Mouse (Mus musculus) neutrophil, adult 5-6 weeks (primary cell): ENCODE measurements around the gene Trim28. TPM values are rescaled to one million over a fixed set of nuclear protein-coding genes. Genes with fewer than 3 reads are reported as not detected.

Experiments used
- ATAC-seq: fragments of 151-379, 151-347 bp; 2 replicates; pipeline ENCODE4 v1.8.0; 2017; ENCODE audit warnings: mild to moderate bottlenecking, moderate TSS enrichment; ENCODE audit not compliant: insufficient number of reproducible peaks, poor library complexity, low FRiP score, severe bottlenecking; ENCODE audit errors: extremely low read depth
- total RNA-seq: library from RNA; stranded (forward); fragments of 200-1000 nt; gene quantifications from 2 replicates; pipeline ENCODE4 v1.2.3, GENCODE M21; 2017

The Trim28 gene
- total RNA-seq, 1 experiment from 2014 or later, result 194 TPM

DNA sequence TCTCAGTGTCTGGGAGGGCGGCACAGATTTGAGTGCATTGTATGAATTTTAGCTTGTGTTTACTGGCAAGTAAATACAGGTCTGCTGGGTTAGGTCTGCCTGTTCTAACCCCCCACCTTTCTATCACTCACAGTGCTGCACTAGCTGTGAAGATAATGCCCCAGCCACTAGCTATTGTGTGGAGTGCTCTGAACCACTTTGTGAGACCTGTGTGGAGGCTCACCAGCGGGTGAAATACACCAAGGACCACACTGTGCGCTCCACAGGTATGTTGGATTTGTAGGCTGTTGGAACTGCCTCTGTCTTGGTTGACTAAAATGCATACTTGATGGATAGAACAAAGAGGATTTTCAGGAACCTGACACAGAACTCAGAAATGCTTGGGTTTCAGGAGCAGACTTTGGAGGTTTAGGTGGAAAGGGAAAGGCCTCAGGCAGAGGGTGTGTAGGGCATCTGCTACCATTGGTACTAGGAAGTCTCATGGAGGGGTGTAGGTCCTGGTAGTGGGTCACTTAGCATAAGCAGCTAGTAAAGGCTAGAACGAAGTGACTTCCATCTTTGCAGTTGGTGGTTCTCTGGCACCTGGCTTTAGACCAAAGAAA lies 26.7 kb downstream of the Trim28 start:
- ATAC-seq, result no peak

DNA sequence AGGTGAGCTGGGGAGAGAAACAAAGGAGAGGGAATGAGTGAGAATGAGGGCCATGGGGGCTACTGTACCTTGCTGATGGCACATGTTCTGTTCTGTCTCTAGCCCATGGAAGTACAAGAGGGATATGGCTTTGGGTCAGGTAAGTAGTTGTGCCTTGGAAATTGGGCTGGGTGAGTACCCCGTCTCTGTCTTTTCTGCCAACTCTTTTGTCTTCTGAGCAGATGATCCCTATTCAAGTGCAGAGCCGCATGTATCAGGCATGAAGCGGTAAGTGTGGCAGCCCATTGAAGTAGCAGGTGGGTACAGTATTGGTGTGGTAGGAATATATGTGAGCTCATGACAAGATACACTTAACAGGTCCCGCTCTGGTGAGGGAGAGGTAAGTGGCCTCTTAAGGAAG lies 30.1 kb downstream of the Trim28 start:
- ATAC-seq, result no peak

DNA sequence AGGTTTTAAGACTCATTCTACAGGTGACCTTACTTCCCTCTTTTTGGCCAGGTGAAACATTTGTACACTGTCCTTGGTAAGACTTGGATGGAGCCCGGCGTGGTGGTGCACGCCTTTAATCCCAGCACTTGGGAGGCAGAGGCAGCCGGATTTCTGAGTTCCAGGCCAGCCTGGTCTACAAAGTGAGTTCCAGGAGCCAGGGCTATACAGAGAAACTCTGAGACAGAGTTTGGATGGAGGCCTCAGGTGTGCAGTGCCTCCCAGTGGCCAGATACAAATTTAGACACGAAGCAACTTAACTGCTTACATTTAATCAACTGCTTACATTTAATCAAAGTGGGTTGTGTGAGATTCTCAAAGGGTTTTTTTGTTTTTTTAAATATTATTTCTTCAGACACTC lies 32.2 kb downstream of the Trim28 start:
- no peak for ATAC-seq

DNA sequence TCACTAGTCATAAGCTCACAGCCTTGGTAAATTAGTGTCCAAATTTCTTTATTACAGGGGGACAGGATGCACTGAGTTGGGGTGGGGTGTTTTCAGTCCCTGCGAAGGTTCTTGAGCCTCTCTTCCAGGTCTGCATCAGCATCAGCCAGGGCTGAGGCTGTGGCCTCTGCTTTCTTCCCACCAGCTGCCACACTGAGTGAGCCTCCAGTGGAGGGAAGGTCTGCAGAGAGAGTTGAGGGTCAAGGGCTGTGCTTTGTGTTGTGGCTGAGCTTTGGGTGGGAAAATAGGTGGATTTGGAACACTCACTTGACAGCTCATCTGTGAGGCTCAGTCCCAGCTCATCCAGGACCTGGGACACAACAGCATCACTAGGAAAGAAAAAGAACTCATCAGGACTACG lies 33.1 kb downstream of the Trim28 start:
- no peak for ATAC-seq

DNA sequence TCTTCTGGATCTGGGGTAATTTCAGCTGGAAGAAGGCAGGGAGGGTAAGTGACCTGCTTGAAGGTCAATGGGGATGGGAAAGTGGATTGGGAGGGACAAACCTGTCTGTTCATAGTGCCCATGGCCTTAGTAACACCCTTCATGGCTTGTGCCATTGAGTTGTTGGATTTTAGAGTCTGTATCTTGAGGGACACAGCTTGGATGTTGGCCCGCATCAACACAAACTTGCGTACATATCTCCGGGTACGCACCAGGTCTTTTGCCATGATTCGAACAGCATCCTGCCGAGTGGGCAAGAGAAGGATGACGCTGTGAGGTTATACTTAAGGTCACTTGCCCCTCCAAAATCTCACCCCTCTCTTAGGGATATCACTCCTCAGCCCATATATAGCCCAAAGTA lies 33.6 kb downstream of the Trim28 start:
- no peak for ATAC-seq

DNA sequence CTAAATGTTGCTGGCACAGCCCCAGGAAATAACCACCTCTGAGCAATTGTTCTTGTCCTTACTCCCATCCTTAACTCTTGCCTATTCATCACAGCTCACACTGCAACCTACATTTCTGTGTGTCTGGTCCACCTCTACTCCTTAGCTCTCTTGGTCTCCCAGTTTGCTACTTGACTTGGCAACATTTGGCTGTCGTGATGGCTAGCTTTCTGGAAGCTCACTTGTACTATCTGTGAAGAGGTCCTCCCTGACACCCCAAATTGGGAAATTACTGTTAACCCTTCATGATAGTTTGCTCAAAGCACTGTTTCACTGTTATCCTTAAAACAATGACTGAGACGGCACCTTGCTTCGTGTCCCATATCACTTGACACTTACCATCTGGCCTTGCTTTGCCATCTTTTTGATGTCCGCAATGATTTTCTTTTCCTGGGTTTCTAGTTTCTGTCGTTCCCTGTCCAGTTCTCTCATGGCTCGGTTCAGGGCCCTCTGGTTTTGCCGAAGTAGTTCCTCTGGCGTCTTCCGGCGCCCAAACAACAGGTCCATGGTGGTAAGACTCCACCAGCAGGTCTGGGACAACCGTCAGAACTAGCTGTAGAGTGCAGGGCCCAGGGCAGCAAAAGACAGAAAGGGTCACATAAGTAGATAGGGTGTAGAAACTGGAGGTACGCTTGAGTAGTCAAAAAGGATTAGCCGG lies 34.7 kb downstream of the Trim28 start:
- no peak for ATAC-seq

DNA sequence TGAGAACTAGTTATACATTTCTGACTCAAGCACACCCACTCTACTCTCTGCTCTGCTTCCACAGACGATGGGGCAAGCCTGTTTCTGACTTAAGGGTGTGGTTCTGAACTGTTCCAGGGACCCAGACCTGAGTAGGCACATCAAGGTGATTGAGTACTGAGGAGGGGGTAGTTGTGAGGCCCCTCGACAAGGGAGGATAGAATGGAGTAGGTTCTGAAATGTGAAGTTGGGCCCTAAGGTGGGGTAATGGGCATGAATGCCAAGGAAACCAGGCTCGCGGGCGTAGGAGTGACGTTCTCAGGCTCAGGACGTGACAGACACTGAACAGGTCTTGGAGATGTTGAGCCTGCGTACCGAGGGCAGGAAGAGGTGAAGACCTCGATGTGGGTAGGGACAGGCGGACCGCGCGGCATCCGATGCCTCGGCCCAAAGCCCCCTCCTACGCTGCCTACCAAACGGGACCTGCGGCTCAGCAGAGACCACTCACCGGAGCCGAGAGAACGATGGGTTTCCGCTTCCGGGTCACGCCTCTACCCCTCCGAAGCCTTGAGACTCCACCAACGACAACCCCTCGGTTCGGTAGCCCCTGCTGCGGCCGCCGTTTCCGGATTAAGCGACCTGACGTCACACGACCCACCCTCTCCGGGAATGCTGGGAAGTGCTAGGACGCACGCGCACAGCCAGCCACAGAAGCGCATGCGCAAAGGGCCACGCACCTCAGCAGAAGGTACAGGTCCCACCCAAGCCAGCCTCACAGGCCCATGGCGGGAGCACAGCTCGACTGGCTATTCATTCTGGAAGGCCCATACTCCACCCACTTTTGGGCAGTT lies 35.4 kb downstream of the Trim28 start, which contains the start of gene Chmp2a:
Gene Chmp2a (minus strand): TSS at position 660 of the 830 bp plus-strand sequence.
- peak; percentile 65 for ATAC-seq

DNA sequence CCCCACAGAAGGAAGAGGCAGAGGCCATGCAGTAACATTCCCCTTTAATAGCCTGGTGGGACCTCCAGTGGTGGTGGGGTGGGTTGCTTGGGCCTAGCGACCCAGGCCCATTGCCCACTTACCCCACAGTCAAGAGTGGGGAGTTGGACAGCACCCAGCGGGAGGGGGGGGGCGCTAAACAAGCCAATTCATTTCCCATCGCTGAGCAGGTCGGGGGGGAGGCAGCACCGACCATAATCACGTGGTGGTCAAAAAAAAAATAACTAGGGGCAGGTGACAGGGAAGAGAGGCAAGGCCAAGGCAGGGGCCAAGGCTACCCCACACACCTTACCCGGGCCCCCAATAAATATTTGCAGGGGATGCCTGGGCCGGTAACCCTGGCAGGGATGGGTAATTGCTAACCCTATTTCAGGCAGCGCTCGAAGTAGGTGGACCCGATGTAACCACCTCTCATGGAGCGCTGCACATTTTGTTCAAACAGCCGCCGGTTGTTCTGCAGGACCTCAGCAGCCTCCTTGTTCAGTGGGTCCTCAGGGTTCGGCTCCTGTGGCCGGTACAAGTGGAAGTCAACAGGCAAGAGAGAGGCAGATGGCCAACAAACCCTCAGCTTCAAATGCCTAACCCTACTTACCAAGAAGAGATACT lies 36.4 kb downstream of the Trim28 start:
- ATAC-seq, result no peak

DNA sequence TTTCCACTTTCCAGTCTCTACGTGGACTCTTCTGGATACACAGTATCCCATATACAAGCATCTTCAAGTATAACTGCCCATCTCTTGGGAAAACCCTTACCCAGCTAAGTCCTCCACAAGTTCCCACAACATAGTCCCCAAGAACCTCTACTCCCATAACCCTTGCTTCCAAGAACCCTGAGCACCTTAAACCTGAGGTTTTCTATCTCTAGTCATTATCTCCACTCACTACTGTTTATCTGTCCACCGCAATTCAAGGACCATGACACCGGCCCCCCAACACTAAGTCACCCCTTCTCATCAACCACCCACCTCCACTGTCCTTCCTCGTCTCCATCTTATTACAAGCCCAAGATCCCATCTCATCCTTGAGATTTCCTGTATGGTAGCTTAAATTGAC lies 37.9 kb downstream of the Trim28 start:
- no peak for ATAC-seq

DNA sequence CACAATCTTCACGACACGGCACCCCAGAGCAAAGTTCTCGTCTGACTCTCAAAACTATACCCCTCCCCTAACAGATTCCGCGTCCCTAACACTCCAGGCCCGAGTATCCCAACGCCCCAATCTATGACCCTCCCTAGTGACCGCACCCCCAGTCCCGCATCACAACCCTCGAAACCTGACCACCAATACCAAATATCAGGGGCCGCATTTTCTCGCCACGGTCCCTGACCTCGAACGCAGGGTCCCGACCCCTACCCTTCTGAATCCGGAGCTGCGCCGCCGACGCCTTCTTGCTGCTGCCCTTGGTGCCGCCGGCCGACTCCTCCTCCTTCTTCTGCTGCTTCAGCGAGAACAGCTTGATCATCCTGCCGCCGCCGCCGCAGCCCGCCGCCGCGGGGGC lies 38.5 kb downstream of the Trim28 start:
- ATAC-seq, result no peak

DNA sequence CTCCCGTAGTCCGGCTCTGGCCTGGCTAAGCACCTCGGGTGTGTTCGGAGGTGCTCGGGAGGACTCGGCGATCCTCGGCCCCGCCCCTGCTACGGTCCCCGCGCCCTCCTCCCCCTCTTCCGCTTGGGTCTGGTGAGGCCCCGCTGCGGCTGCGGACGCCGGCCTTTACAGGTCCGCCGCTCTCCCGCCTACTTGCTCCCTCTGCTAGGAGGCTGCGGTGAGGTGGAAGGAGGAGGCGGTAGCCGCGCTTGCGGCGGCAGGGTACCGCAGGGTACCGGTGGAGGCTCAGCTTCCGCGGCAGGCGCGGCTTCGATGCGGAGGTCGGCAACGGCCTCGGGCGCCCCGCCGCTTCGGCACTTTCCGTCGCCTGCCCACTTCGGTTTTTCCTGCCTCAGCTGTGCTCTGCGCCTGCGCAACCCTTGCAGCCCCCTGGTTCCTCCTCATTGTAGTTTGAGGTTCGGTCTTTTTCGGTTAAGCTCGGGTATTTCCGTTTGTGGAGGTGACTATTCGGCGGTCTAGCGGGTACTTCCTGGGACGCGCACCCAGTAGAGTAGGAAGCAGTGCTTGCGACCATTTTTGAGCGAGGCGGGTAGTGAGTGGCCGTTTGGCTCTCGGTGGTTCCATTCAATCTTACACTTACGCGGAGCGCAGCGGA lies 39.1 kb downstream of the Trim28 start, which contains the start of gene Ube2m:
Gene Ube2m (minus strand): TSS at position 375 of the 655 bp plus-strand sequence.
- ATAC-seq, result peak; percentile 66

DNA sequence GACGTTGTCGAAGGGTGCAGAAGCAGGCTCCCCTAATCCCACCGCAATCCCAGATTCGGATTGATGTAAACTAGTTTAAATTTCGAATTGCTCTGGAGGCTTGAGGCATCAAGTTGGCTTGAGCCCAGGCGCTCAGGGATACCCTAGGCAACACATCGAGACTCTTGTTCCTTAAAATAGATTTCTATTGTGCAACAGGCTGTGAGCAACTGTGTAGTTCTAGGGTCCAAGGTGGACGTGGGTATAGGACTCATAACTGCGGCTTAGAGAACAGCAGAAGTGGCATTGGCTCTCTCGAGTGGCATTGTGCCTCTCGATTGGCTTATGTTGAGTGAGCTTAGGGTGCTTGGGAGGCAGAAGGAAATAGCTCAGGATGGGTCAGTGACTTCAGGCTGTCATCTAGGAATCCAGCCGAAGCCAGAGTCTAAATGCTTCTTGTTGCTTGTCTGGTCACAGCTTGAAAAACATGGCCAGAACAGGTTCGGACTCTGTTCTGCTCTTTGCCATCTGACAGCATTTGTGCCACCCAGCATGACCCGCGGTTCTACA lies 39.8 kb downstream of the Trim28 start:
- ATAC-seq, result peak; percentile 7; the same call in 1 of the 2 replicates

DNA sequence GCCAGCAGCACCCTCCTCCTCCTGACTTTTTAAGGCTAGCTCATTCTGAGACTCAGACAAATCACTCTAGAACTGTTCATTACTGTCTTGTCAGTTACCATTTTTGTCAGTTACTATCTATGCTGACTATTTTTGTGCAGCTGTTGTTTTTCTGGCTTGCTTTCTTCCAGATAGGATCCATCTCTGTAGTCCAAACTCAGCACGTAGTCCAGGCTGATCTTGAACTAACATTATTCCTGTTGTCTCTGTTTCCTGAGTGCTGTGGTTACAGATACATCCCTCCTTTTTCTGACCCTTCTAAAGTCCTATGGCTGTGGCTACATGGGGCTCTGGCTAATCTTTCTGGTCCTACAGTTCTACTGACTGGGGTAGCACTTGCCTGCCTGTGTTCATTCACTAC lies 40.3 kb downstream of the Trim28 start:
- ATAC-seq, result no peak

DNA sequence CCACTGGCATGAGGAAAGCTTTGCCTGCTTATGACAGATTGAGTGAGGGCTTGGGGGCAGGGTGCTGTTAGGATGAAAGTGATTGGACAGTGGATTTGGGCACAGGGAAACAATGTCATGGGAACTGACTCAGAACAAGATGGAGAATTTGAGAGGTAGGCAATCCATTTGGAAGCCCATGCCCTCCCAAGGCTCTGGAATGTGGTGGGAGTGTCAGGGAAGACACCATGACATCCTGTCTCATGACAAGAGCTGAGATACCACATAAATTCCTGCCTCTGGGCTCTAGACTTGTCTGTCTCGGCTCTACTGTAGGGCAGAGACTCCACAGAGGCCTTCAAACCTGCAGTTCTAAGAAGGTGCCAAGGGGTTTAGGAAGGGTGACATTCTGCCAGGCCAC lies 42.3 kb downstream of the Trim28 start:
- no peak for ATAC-seq

DNA sequence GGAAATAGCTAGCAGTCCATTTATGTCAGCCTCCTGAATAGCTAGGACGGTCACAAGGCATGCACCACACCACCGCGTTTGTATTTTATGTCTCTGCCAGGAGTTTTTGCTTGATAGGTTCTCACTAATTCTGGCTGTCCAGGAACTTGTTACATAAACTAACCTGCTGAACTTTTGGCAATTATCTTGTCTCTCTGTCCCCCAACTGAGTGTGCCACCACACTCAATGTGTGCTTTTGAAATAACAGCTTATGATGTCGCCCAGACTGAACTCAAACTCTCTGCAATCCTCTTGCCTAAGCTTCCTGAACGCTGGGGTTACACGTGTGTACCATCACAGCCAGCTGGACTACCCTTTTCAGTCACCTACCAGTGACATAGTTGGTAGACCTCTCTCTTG lies 43.6 kb downstream of the Trim28 start:
- no peak for ATAC-seq

DNA sequence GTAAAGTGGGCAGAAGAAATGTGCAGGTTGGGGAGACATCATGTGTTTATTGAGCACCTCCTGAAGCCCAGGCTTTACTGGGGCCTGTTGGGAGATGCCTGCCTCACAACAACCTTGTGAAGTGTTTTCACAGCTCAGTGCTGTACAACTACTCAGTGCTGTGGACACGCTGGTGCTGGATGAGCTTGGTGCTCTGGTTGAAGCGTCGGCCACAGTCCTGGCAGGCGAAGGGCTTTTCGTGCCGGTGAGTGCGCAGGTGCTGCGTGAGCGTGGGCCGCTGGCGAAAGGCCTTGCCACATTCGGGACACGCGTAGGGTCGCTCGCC lies 44.2 kb downstream of the Trim28 start:
- no peak for ATAC-seq

DNA sequence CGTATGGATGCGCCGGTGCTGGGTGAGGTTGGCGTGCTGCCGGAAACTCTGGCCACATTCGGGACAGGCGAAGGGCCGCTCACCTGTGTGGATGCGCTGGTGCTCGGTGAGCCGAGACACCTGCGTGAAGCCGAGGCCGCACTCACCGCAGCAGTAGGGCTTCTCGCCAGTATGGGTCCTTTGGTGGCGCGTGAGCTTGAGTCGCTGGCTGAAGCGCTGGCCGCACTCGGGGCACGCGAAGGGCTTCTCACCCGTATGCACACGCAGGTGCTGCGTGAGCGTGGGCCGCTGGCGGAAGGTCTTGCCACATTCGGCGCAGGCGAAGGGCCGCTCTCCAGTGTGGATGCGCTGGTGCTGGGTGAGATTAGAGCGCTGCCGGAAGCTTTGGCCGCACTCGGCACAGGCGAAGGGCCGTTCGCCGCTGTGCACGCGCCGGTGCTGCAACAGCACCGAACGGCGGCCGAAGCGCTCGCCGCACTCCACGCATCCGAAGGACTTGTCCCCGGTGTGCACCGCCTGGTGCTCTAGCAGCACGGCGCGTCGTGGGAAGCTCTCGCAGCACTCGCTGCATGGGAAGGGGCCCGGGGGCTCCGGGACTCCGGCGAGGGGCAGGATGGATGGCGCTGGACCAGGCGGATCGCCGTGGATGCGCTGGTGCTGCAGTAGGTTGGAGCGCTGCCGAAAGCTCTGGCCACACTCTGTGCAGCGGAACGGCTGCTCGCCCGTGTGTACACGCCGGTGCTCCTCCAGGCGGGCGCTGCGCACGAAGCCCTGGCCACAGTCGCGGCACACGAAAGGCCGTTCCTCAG lies 44.7 kb downstream of the Trim28 start:
- ATAC-seq, result no peak

DNA sequence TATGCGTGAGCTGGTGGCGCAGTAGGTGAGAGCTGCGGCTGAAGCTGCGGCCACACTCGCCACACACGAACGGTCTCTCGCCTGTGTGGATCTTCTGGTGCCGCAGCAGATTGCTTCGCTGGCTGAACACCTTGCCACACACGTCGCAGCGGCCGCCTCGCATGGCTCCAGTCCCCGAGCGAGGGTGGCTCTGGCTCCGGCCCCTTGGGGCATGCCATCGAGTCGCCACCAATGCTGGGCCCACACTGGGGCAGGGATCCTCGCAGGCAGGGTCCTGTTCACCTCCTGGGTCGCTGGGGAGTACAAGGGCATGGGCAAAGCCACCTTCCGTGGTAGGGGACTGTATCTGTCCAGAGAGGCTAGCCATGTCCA lies 45.3 kb downstream of the Trim28 start:
- ATAC-seq, result no peak
